Mouse (Mus musculus) CH12.LX (cell line): ENCODE results near the gene Brip1.

ENCODE experiments used
- BHLHE40 ChIP-seq: IDR thresholded peaks from 2 replicates; pipeline ENCODE4 v1.6.1; 2011; ENCODE audit warnings: mild to moderate bottlenecking, low read depth, low read length, improper control_type of control experiment
- CHD2 ChIP-seq: IDR thresholded peaks from 2 replicates; pipeline ENCODE4 v1.6.1; 2011; ENCODE audit warnings: low read length, improper control_type of control experiment
- CTCF ChIP-seq, 2 experiments: IDR thresholded peaks in 1 of 2; conservative IDR thresholded peaks in 1 of 2; 2 replicates each; pipeline ENCODE4 v1.5.1; 2011 to 2012; ENCODE audit warnings: low read depth in 2 of 2, low read length in 2 of 2, improper control_type of control experiment in 1 of 2, inconsistent platforms in 1 of 2, mild to moderate bottlenecking in 1 of 2, moderate library complexity in 1 of 2
- EP300 ChIP-seq: IDR thresholded peaks from 2 replicates; pipeline ENCODE4 v1.6.1; 2011; ENCODE audit warnings: low read length, improper control_type of control experiment
- IRF4 ChIP-seq: IDR thresholded peaks from 2 replicates; pipeline ENCODE4 v1.6.1; 2014; ENCODE audit warnings: low read depth, mild to moderate bottlenecking, inconsistent platforms, low read length, improper control_type of control experiment
- JUND ChIP-seq: conservative IDR thresholded peaks from 2 replicates; pipeline ENCODE4 v1.6.1; 2011; ENCODE audit warnings: low read depth, low read length, improper control_type of control experiment
- MAFK ChIP-seq: IDR thresholded peaks from 2 replicates; pipeline ENCODE4 v1.6.1; 2011; ENCODE audit warnings: low read length, improper control_type of control experiment; ENCODE audit not compliant: insufficient replicate concordance
- MAX ChIP-seq: IDR thresholded peaks from 2 replicates; pipeline ENCODE4 v1.6.1; 2011; ENCODE audit warnings: low read length, improper control_type of control experiment
- MXI1 ChIP-seq: IDR thresholded peaks from 2 replicates; pipeline ENCODE4 v1.6.1; 2011; ENCODE audit warnings: mild to moderate bottlenecking, low read depth, low read length, improper control_type of control experiment
- POLR2A ChIP-seq: IDR thresholded peaks from 2 replicates; pipeline ENCODE4 v1.6.1; 2011; ENCODE audit warnings: low read depth, mild to moderate bottlenecking, improper control_type of control experiment, low read length
- POLR2AphosphoS2 ChIP-seq: IDR thresholded peaks from 2 replicates; pipeline ENCODE4 v1.6.1; 2011; ENCODE audit warnings: low read depth, low read length, improper control_type of control experiment
- USF1 ChIP-seq: IDR thresholded peaks from 2 replicates; pipeline ENCODE4 v1.6.1; 2014; ENCODE audit warnings: low read depth, mild to moderate bottlenecking, inconsistent platforms, low read length, improper control_type of control experiment
- USF2 ChIP-seq: conservative IDR thresholded peaks from 2 replicates; pipeline ENCODE4 v1.6.1; 2011; ENCODE audit warnings: low read depth, low read length, improper control_type of control experiment
- ZMIZ1 ChIP-seq: IDR thresholded peaks from 2 replicates; pipeline ENCODE4 v1.6.1; 2012; ENCODE audit warnings: low read depth, mild to moderate bottlenecking, inconsistent platforms, low read length, improper control_type of control experiment

- TF ChIP-seq MAFK, result no peak
- no peak for TF ChIP-seq USF1
- no peak for TF ChIP-seq CTCF (conservative IDR thresholded peaks at IDR 0.05 in 1 of 2, IDR thresholded peaks at IDR 0.05 in 1 of 2; ENCODE audit: low read depth in 2 of 2, low read length in 2 of 2)
- TF ChIP-seq EP300, result no peak; the same call in 1 of the 2 replicates
- TF ChIP-seq ZMIZ1, result no peak
- no peak for TF ChIP-seq POLR2AphosphoS2
- TF ChIP-seq POLR2A, result no peak
- TF ChIP-seq CHD2, result no peak
- no peak for TF ChIP-seq BHLHE40
- no peak for TF ChIP-seq MXI1
- no peak for TF ChIP-seq JUND
- TF ChIP-seq MAX, result no peak
- peak; percentile 54; the same call in 1 of the 2 replicates for TF ChIP-seq IRF4
- TF ChIP-seq USF2, result no peak
These were observed 25.7 kb upstream of the Brip1 start for GRCm38 (mm10) chr11:86226646-86227180.
